Mouse (Mus musculus) liver, postnatal 0 days (tissue): ENCODE measurements around the gene Gstm6. TPM values are rescaled to one million over a fixed set of nuclear protein-coding genes. Genes with fewer than 3 reads are reported as not detected.
A peak's percentile ranks its signal among the peaks of the same experiment; 100 is the strongest.
"Not testable (repeated sequence)": the region's sequence is repeated elsewhere in the genome, so short reads cannot be mapped to it uniquely, and the experiment has no call there.

Experiments
- ATAC-seq: fragments of 200-750 bp; cut with Nextera tagmentation; 2 replicates; pipeline ENCODE4 v1.8.0; 2017; ENCODE audit warnings: mild to moderate bottlenecking, moderate library complexity
- DNase-seq: peaks from one replicate; pipeline ENCODE4 v3.0.0-alpha.2; 2016
- H3K27ac ChIP-seq: fragments of 300-500 bp; sonication (generic); 2 replicates; pipeline ENCODE4 v1.5.1; 2014; ENCODE audit warnings: antibody characterized with exemption, moderate library complexity, mild to moderate bottlenecking, low read depth
- H3K27me3 ChIP-seq: fragments of 300-500 bp; sonication (generic); 2 replicates; pipeline ENCODE4 v1.6.1; 2014; ENCODE audit warnings: low read length, control low read depth, mixed read lengths; ENCODE audit not compliant: insufficient read depth
- H3K36me3 ChIP-seq: fragments of 300-500 bp; sonication (generic); replicated peaks from 2 replicates; pipeline ENCODE4 v1.6.1; 2014; ENCODE audit warnings: mild to moderate bottlenecking, control low read depth, low read length, moderate library complexity, mixed read lengths; ENCODE audit not compliant: insufficient read depth
- H3K4me1 ChIP-seq: fragments of 300-500 bp; sonication (generic); 2 replicates; pipeline ENCODE4 v1.6.1; 2014; ENCODE audit warnings: antibody characterized with exemption, mild to moderate bottlenecking, control low read depth; ENCODE audit not compliant: insufficient read depth
- H3K4me2 ChIP-seq: fragments of 300-500 bp; sonication (generic); 2 replicates; pipeline ENCODE4 v1.6.1; 2014; ENCODE audit warnings: low read depth, mild to moderate bottlenecking, low read length, moderate library complexity, mixed read lengths
- H3K4me3 ChIP-seq: fragments of 300-500 bp; sonication (generic); 2 replicates; pipeline ENCODE4 v1.5.1; 2014; ENCODE audit warnings: low read depth, low read length
- H3K9ac ChIP-seq: fragments of 300-500 bp; sonication (generic); replicated peaks from 2 replicates; pipeline ENCODE4 v1.6.1; 2014; ENCODE audit warnings: mild to moderate bottlenecking, moderate library complexity
- H3K9me3 ChIP-seq: fragments of 300-500 bp; sonication (generic); 2 replicates; pipeline ENCODE4 v1.6.1; 2016; ENCODE audit warnings: mild to moderate bottlenecking, control low read depth, low read length, mixed read lengths
- CTCF ChIP-seq: sonication (generic); IDR thresholded peaks from 2 replicates; pipeline ENCODE4 v1.5.1; 2016; ENCODE audit warnings: antibody characterized with exemption, low read depth
- EP300 ChIP-seq: IDR thresholded peaks from 2 replicates; pipeline ENCODE4 v1.6.1; 2016; ENCODE audit warnings: antibody characterized with exemption, low read depth, mild to moderate bottlenecking
- WGBS: fragments of 180-500 bp; shearing (Covaris S2); extraction: QIAGEN DNeasy Blood & Tissue Kit; methylation state at CpG from one replicate; pipeline ENCODE4 v1.1.7; 2014; ENCODE audit not compliant: insufficient replicate concordance; 5-methylcytosine and 5-hydroxymethylcytosine counted together
- polyA plus RNA-seq: library from polyadenylated mRNA; unstranded; fragments of >200 nt; fragmentation: Nextera tagmentation; extraction: Ambion mirVana; gene quantifications from 2 replicates; pipeline ENCODE4 v1.2.1, GENCODE M21; 2015

Gstm6 gene
- polyA plus RNA-seq, 1 experiment from 2014 or later = 18.0 TPM

GRCm38 (mm10) chr3:107981261-107981660 is 37.7 kb upstream of the Gstm6 start:
- Histone ChIP-seq H3K9ac (no peak overlapping the region), H3K27ac (no peak overlapping the region), H3K4me2 (no peak overlapping the region), H3K4me3 (no peak overlapping the region), H3K36me3 (no peaks in the 10 kb centered on the region), H3K27me3 (no peaks in the 10 kb centered on the region), H3K9me3 (no peaks in the 10 kb centered on the region), H3K4me1 (peaks cover 4% of the 10 kb centered on the region; the same call in 1 of the 2 replicates)
- 73% methylated on average over 3 of the region's 3 CpGs for WGBS
- DNase-seq (no peak), ATAC-seq (no peak)
- no peak for TF ChIP-seq CTCF
- no peak for TF ChIP-seq EP300

GRCm38 (mm10) chr3:107977691-107978090 is 34.1 kb upstream of the Gstm6 start:
- ATAC-seq (no peak), DNase-seq (no peak)
- Histone ChIP-seq H3K9me3 (no peaks in the 10 kb centered on the region), H3K9ac (no peak overlapping the region), H3K4me2 (no peak overlapping the region), H3K4me3 (no peak overlapping the region), H3K36me3 (no peaks in the 10 kb centered on the region), H3K27ac (no peak overlapping the region), H3K27me3 (no peaks in the 10 kb centered on the region), H3K4me1 (no peaks in the 10 kb centered on the region; the same call in 1 of the 2 replicates)
- 47% methylated on average over 3 of the region's 3 CpGs for WGBS
- TF ChIP-seq CTCF (no peak), EP300 (no peak)

- 86% methylated on average over 1 of the region's 1 CpGs for WGBS
- TF ChIP-seq EP300 (no peak), CTCF (no peak)
- 0 out of 2 replicates have a peak, but pooled peaks have one; percentile 31 for ATAC-seq
Measured at GRCm38 (mm10) chr3:107974237-107974636, 30.7 kb upstream of the Gstm6 start.

GRCm38 (mm10) chr3:107972070-107972469 is 28.5 kb upstream of the Gstm6 start:
- TF ChIP-seq EP300 (no peak), CTCF (no peak)
- no peak overlapping the region for H3K9ac ChIP-seq
- ATAC-seq (no peak), DNase-seq (no peak)
- WGBS = 63% methylated on average over 3 of the region's 3 CpGs
- H3K4me1 ChIP-seq = peaks cover 14% of the 10 kb centered on the region
- no peak overlapping the region for H3K27ac ChIP-seq
- no peaks in the 10 kb centered on the region for H3K27me3 ChIP-seq
- no peaks in the 10 kb centered on the region for H3K36me3 ChIP-seq
- H3K4me2 ChIP-seq = no peak overlapping the region
- no peaks in the 10 kb centered on the region for H3K9me3 ChIP-seq
- H3K4me3 ChIP-seq = no peak overlapping the region

More at GRCm38 (mm10) chr3:107974237-107974636, 30.7 kb upstream of the Gstm6 start:
- Histone ChIP-seq H3K4me2 (no peak overlapping the region), H3K4me1 (peaks cover 9% of the 10 kb centered on the region), H3K27me3 (no peaks in the 10 kb centered on the region), H3K4me3 (no peak overlapping the region), H3K9ac (no peak overlapping the region), H3K27ac (no peak overlapping the region), H3K36me3 (no peaks in the 10 kb centered on the region), H3K9me3 (no peaks in the 10 kb centered on the region)
- no peak for DNase-seq

- H3K27me3 ChIP-seq, H3K27ac ChIP-seq, H3K9me3 ChIP-seq, DNase-seq, H3K9ac ChIP-seq, ATAC-seq, H3K36me3 ChIP-seq, H3K4me3 ChIP-seq, H3K4me2 ChIP-seq: not testable (repeated sequence)
- WGBS = 55% methylated on average over 3 of the region's 3 CpGs
- peaks cover 14% of the 10 kb centered on the region for H3K4me1 ChIP-seq
Measured at GRCm38 (mm10) chr3:107971101-107971500, 27.6 kb upstream of the Gstm6 start.

GRCm38 (mm10) chr3:107968724-107969395 is 25.3 kb upstream of the Gstm6 start, which contains the start of gene Gstm3:
Gstm3 (minus strand) TSS chr3:107969283.
- no peak within 1 kb of the TSS for H3K9ac ChIP-seq
- H3K9me3 ChIP-seq = no peaks in the 10 kb centered on the region
- ATAC-seq (peak; percentile 75), DNase-seq (peak; percentile 20)
- H3K4me2 ChIP-seq = no peak within 1 kb of the TSS
- no peaks in the 10 kb centered on the region for H3K36me3 ChIP-seq
- TF ChIP-seq EP300 = no peak
- no peak for TF ChIP-seq CTCF
- peaks cover 25% of the 10 kb centered on the region for H3K4me1 ChIP-seq
- H3K27ac ChIP-seq = no peak within 1 kb of the TSS
- no peak within 1 kb of the TSS for H3K4me3 ChIP-seq
- H3K27me3 ChIP-seq = no peaks in the 10 kb centered on the region
- WGBS = 44% methylated on average over 13 of the region's 13 CpGs
